Mouse (Mus musculus) embryonic fibroblast, embryonic 13.5 days (primary cell): ENCODE data around the gene Nceh1.

Experiments
- CTCF ChIP-seq: IDR thresholded peaks from 2 replicates; pipeline ENCODE4 v1.5.1; 2011; ENCODE audit warnings: mild to moderate bottlenecking, control low read depth, low read length, moderate library complexity, borderline replicate concordance; ENCODE audit not compliant: insufficient read depth
- POLR2A ChIP-seq: IDR thresholded peaks from 2 replicates; pipeline ENCODE4 v1.6.1; 2011; ENCODE audit warnings: low read depth, mild to moderate bottlenecking, control low read depth, low read length, moderate library complexity

- TF ChIP-seq POLR2A (no peak), CTCF (no peak)
These were observed 77.6 kb downstream of the Nceh1 start for GRCm38 (mm10) chr3:27260393-27260792.
